Mouse (Mus musculus): ENCODE data around the gene C2cd5. TPM values are rescaled to one million over a fixed set of nuclear protein-coding genes. Genes with fewer than 3 reads are reported as not detected.

The C2cd5 gene
- polyA plus RNA-seq, 1 experiment from 2014 or later = 29.1 TPM

DNA sequence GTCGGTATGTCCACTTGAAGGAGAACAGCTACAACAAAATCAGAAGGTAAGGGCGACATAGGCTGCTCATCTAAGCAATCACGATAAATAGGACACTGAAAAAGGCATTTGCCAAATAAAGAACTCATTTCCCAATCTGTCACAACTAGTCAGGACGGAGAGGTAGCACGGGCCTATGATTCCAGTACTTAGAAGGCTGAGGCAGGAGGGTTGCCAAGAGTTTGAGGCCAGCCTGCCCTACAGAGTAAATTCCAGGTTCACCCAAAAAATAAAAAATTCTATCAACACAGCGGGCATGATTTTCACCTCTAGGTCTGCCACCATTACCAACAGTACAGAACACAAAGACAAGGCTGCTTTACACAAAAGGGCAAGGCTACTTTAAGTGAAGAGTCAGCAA lies 8.9 kb downstream of the C2cd5 start:
- no peak overlapping the region for H3K27ac ChIP-seq (ENCODE audit: low read depth, low read length)
- DNase-seq (ENCODE audit: low spot score, missing footprints) (no peak), ATAC-seq (ENCODE audit: low FRiP score) (no peak)
- no peaks in the 10 kb centered on the region for H3K27me3 ChIP-seq (ENCODE audit: control insufficient read depth, insufficient read depth, low read length)
- WGBS = 96% methylated on average over 6 of the region's 6 CpGs
- H3K36me3 ChIP-seq (ENCODE audit: control insufficient read depth, insufficient read depth, low read length) = peaks cover 8% of the 10 kb centered on the region; the same call in 1 of the 2 replicates
- H3K4me2 ChIP-seq = no peak overlapping the region
- no peaks in the 10 kb centered on the region for H3K9me3 ChIP-seq (ENCODE audit: control insufficient read depth, low read length)
- H3K4me3 ChIP-seq (ENCODE audit: low read depth, low read length) = no peak overlapping the region
- H3K9ac ChIP-seq (ENCODE audit: low read length) = no peak overlapping the region
- no peaks in the 10 kb centered on the region for H3K4me1 ChIP-seq (ENCODE audit: control insufficient read depth, insufficient read depth, low read length)

DNA sequence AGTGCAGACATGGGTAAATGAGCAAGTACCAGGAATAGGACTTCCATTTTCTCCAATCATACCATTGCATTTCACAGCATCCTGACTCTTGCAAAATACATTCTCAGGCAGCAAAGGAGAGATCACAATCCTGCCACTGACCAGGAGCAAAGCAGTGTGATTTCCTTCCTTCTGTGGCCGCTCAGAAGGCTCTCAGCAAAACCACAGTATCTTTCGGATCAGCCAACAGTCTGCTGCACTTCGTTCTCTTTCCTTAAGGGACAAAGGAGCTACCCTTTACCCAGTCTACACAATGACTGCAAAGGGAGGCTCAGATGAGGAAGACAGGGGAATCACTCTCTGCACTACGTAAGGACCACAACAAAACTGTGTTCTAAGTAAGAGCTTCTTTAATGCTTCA lies 12.6 kb downstream of the C2cd5 start:
- DNase-seq (ENCODE audit: low spot score, missing footprints) = no peak
- no peak overlapping the region for H3K4me2 ChIP-seq
- H3K27me3 ChIP-seq (ENCODE audit: control insufficient read depth, insufficient read depth, low read length) = no peaks in the 10 kb centered on the region
- H3K4me3 ChIP-seq (ENCODE audit: low read depth, low read length) = no peak overlapping the region
- no peaks in the 10 kb centered on the region for H3K9me3 ChIP-seq (ENCODE audit: control insufficient read depth, low read length)
- H3K36me3 ChIP-seq (ENCODE audit: control insufficient read depth, insufficient read depth, low read length) = peaks cover 5% of the 10 kb centered on the region; the same call in 1 of the 2 replicates
- H3K27ac ChIP-seq (ENCODE audit: low read depth, low read length) = no peak overlapping the region
- no peak for ATAC-seq (ENCODE audit: low FRiP score)
- H3K4me1 ChIP-seq (ENCODE audit: control insufficient read depth, insufficient read depth, low read length) = no peaks in the 10 kb centered on the region
- no peak overlapping the region for H3K9ac ChIP-seq (ENCODE audit: low read length)
- 94% methylated on average over 4 of the region's 4 CpGs for WGBS

DNA sequence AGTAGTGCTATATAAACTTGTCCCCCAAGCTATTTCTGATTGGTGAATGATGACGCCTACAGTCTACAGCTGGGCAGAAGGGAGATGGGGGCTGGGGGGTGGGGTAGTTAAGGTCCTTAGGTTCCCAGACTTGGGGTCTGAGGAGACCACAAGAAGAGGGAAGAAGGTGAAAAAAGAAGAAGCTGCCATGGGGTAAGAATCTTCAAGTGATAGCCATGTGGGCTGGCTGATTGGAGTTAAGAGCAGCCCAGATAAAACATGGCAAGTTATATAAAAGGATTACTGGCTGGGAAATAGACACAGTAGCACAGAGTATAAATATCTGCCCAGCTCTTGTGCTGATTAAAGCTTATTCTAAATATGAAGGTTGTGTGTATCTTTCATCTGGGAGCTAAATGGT lies 14.0 kb downstream of the C2cd5 start:
- DNase-seq (ENCODE audit: low spot score, missing footprints) = no peak
- WGBS = 96% methylated on average over 1 of the region's 1 CpGs
- Histone ChIP-seq H3K4me2 (no peak overlapping the region), H3K4me3 (ENCODE audit: low read depth, low read length) (no peak overlapping the region), H3K9me3 (ENCODE audit: control insufficient read depth, low read length) (no peaks in the 10 kb centered on the region), H3K36me3 (ENCODE audit: control insufficient read depth, insufficient read depth, low read length) (peaks cover 5% of the 10 kb centered on the region; the same call in 1 of the 2 replicates), H3K9ac (ENCODE audit: low read length) (no peak overlapping the region), H3K27me3 (ENCODE audit: control insufficient read depth, insufficient read depth, low read length) (no peaks in the 10 kb centered on the region), H3K4me1 (ENCODE audit: control insufficient read depth, insufficient read depth, low read length) (no peaks in the 10 kb centered on the region), H3K27ac (ENCODE audit: low read depth, low read length) (no peak overlapping the region)
- ATAC-seq (ENCODE audit: low FRiP score) = no peak

DNA sequence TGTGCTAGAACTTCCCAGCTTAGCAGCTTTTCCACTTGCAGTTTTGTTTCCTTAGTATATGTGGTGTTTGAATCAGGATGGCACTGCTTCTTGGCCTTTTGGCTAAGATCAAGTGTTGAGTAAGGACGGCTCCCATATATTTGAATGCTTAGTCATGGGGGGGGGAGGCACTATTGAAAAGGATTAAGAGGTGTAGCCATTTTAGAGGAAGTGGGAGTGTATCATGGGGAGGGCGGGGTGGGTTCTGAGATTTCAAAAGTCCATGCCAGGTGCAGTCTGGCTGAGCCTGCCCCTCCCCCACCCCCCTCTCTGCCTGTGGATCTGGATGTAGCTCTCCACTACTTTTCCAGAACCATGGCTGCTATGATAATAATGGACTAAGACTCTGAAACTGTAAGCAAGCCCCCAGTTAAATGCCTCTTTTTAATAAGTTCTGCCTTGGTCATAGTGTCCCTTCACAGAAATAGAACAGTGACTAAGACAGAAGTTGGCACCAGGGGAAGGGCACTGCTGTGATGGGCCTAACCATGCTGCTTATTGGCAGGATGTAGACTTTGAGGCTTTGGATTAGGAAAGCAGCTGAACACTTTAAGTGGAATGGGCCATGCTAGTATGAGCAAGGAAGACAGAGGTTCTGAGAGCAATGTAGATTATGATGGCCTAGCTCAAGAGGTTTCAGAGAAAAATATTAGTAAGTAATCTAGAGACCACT lies 15.5 kb downstream of the C2cd5 start:
- Histone ChIP-seq H3K4me3 (ENCODE audit: low read depth, low read length) (no peak overlapping the region), H3K36me3 (ENCODE audit: control insufficient read depth, insufficient read depth, low read length) (0 out of 2 replicates have a peak, but pooled peaks cover 2% of the 10 kb centered on the region), H3K27me3 (ENCODE audit: control insufficient read depth, insufficient read depth, low read length) (no peaks in the 10 kb centered on the region), H3K9ac (ENCODE audit: low read length) (no peak overlapping the region), H3K9me3 (ENCODE audit: control insufficient read depth, low read length) (no peaks in the 10 kb centered on the region), H3K27ac (ENCODE audit: low read depth, low read length) (no peak overlapping the region), H3K4me1 (ENCODE audit: control insufficient read depth, insufficient read depth, low read length) (no peaks in the 10 kb centered on the region), H3K4me2 (no peak overlapping the region)
- DNase-seq (ENCODE audit: low spot score, missing footprints) (no peak), ATAC-seq (ENCODE audit: low FRiP score) (no peak)
- WGBS = 98% methylated on average over 2 of the region's 2 CpGs

DNA sequence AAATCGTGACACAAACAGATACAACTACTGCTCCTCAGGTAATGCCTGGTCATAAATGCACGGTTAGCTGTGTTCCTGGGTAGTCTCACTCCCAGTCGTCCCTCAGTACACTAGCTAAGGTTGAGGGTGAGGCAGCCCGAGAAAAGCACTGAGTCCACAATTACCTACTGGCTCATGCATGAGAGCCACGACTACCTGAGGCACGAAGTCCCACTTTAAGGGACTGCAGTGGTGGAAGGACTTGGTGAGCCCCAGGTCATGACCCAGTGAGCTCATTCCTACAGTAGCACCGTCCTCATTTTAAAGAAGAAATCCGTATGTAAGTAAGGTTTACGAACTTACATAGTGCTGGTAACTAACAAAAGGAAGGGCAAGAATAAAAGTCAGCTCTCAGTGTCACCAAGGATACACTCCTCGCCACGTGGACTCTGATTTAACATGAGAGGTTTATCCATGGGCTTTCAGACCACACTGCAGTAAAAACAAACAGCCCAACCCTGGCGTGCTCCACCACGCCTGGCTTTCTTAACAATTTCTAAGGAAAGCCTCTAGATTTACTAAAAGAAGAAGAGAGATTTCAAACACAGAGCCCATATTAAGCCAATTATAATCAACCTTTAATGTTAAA lies 18.3 kb downstream of the C2cd5 start:
- Histone ChIP-seq H3K4me1 (ENCODE audit: control insufficient read depth, insufficient read depth, low read length) (no peaks in the 10 kb centered on the region), H3K4me3 (ENCODE audit: low read depth, low read length) (no peak overlapping the region), H3K27me3 (ENCODE audit: control insufficient read depth, insufficient read depth, low read length) (no peaks in the 10 kb centered on the region), H3K27ac (ENCODE audit: low read depth, low read length) (no peak overlapping the region), H3K4me2 (no peak overlapping the region), H3K36me3 (ENCODE audit: control insufficient read depth, insufficient read depth, low read length) (peaks cover 3% of the 10 kb centered on the region; the same call in 1 of the 2 replicates), H3K9me3 (ENCODE audit: control insufficient read depth, low read length) (no peaks in the 10 kb centered on the region), H3K9ac (ENCODE audit: low read length) (no peak overlapping the region)
- DNase-seq (ENCODE audit: low spot score, missing footprints) (no peak), ATAC-seq (ENCODE audit: low FRiP score) (no peak)
- 87% methylated on average over 13 of the region's 13 CpGs for WGBS

DNA sequence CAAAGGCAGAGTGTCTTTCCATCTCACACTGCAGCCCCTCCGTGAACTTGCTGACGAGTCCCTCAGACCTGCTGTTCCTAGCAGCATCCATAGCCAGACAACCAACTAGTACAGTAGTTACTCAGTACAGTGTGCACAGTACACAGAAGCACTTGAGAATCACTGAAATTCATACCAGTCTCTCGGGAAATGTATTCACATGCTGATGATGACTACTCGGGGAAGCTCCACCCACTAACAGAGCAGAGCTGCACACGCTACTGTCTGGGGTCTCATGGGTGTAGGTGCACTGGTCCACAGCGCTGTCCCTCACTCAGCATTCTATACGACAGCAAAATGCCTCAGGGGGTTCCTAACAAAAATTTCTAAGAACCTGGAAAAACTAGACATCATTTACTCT lies 19.2 kb downstream of the C2cd5 start:
- Histone ChIP-seq H3K9me3 (ENCODE audit: control insufficient read depth, low read length) (no peaks in the 10 kb centered on the region), H3K9ac (ENCODE audit: low read length) (no peak overlapping the region), H3K27ac (ENCODE audit: low read depth, low read length) (no peak overlapping the region), H3K4me2 (no peak overlapping the region), H3K36me3 (ENCODE audit: control insufficient read depth, insufficient read depth, low read length) (peaks cover 3% of the 10 kb centered on the region; the same call in 1 of the 2 replicates), H3K4me3 (ENCODE audit: low read depth, low read length) (no peak overlapping the region), H3K27me3 (ENCODE audit: control insufficient read depth, insufficient read depth, low read length) (no peaks in the 10 kb centered on the region), H3K4me1 (ENCODE audit: control insufficient read depth, insufficient read depth, low read length) (no peaks in the 10 kb centered on the region)
- 89% methylated on average over 7 of the region's 7 CpGs for WGBS
- ATAC-seq (ENCODE audit: low FRiP score) (no peak), DNase-seq (ENCODE audit: low spot score, missing footprints) (no peak)

DNA sequence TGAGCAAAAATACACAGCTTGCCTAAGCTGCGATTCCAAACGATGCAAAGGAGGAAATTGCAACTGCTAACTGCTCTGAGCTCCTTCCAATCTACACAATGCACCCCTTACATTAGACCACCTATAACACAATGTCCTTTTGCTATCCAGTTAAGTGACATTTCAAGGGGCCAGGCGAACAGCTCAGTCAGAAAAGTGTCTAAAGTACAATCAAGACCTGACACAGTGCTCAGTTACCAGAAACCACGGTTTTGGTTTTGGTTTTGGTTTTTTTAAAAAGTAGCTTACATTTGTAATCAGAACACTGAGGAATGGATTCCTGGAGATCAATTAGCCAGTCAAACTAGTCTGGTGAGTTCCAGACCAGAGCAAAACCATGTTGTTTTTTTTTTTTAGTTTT lies 20.8 kb downstream of the C2cd5 start:
- no peak overlapping the region for H3K9ac ChIP-seq (ENCODE audit: low read length)
- no peak overlapping the region for H3K27ac ChIP-seq (ENCODE audit: low read depth, low read length)
- peaks cover 3% of the 10 kb centered on the region; the same call in 1 of the 2 replicates for H3K36me3 ChIP-seq (ENCODE audit: control insufficient read depth, insufficient read depth, low read length)
- no peak for DNase-seq (ENCODE audit: low spot score, missing footprints)
- no peaks in the 10 kb centered on the region for H3K27me3 ChIP-seq (ENCODE audit: control insufficient read depth, insufficient read depth, low read length)
- WGBS = 97% methylated on average over 4 of the region's 4 CpGs
- H3K4me2 ChIP-seq = no peak overlapping the region
- no peak for ATAC-seq (ENCODE audit: low FRiP score)
- no peak overlapping the region for H3K4me3 ChIP-seq (ENCODE audit: low read depth, low read length)
- no peaks in the 10 kb centered on the region for H3K9me3 ChIP-seq (ENCODE audit: control insufficient read depth, low read length)
- H3K4me1 ChIP-seq (ENCODE audit: control insufficient read depth, insufficient read depth, low read length) = no peaks in the 10 kb centered on the region

DNA sequence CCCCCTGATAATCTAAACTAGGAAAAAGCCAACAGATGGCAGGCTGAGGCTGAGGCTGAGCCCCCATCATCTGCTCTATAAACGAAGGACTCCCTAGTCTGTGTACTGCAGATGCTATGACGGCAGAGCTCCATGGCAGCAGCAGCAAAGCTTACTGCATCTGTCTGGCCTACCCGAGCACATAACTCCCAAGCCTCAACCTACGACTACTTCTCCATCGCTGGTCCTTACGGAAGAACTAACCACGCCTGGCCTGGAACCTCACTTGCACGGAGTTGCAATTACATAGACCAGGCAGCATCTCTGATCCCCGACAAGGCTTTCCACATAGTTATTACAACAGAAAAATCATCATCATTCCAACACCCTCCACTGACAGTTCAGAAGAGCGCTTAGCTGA lies 23.5 kb downstream of the C2cd5 start:
- no peak overlapping the region for H3K4me2 ChIP-seq
- H3K36me3 ChIP-seq (ENCODE audit: control insufficient read depth, insufficient read depth, low read length) = peaks cover 9% of the 10 kb centered on the region; the same call in 1 of the 2 replicates
- no peak overlapping the region for H3K9ac ChIP-seq (ENCODE audit: low read length)
- no peaks in the 10 kb centered on the region for H3K4me1 ChIP-seq (ENCODE audit: control insufficient read depth, insufficient read depth, low read length)
- no peak for DNase-seq (ENCODE audit: low spot score, missing footprints)
- no peak overlapping the region for H3K27ac ChIP-seq (ENCODE audit: low read depth, low read length)
- H3K27me3 ChIP-seq (ENCODE audit: control insufficient read depth, insufficient read depth, low read length) = no peaks in the 10 kb centered on the region
- 92% methylated on average over 10 of the region's 10 CpGs for WGBS
- no peaks in the 10 kb centered on the region for H3K9me3 ChIP-seq (ENCODE audit: control insufficient read depth, low read length)
- no peak for ATAC-seq (ENCODE audit: low FRiP score)
- H3K4me3 ChIP-seq (ENCODE audit: low read depth, low read length) = no peak overlapping the region

DNA sequence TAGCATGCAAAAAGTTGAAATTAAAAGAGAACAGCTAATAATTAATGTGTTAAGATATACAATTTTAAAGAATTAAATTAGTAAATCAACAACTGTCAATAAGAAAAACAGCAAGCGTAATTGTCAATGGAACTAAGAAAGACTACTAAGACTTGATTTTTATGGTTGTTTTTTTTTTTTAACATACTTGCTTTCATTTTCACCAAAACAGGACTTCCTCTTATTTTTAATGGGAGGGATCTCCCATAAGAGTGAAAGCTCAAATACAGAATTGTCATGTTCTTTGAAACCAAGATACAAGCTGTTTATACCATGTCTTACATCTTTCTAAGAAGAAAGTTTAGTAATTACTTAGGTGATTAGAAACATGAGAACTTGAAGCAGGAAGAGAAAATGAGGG lies 26.0 kb downstream of the C2cd5 start:
- H3K36me3 ChIP-seq (ENCODE audit: control insufficient read depth, insufficient read depth, low read length) = peaks cover 9% of the 10 kb centered on the region; the same call in 1 of the 2 replicates
- H3K4me1 ChIP-seq (ENCODE audit: control insufficient read depth, insufficient read depth, low read length) = no peaks in the 10 kb centered on the region
- no peak overlapping the region for H3K4me3 ChIP-seq (ENCODE audit: low read depth, low read length)
- no peak for ATAC-seq (ENCODE audit: low FRiP score)
- H3K9me3 ChIP-seq (ENCODE audit: control insufficient read depth, low read length) = no peaks in the 10 kb centered on the region
- WGBS = 94% methylated on average over 1 of the region's 1 CpGs
- no peak overlapping the region for H3K9ac ChIP-seq (ENCODE audit: low read length)
- H3K4me2 ChIP-seq = no peak overlapping the region
- H3K27me3 ChIP-seq (ENCODE audit: control insufficient read depth, insufficient read depth, low read length) = no peaks in the 10 kb centered on the region
- H3K27ac ChIP-seq (ENCODE audit: low read depth, low read length) = no peak overlapping the region
- DNase-seq (ENCODE audit: low spot score, missing footprints) = no peak
